Mouse (Mus musculus) G1E (cell line): ENCODE measurements around the gene Sgcd.

ENCODE experiments used
- CTCF ChIP-seq: IDR thresholded peaks from 2 replicates; pipeline ENCODE4 v1.5.1; 2012; ENCODE audit warnings: low read depth, low read length, inconsistent platforms, mixed read lengths
- GATA1 ChIP-seq: IDR thresholded peaks from 2 replicates; pipeline ENCODE4 v1.6.1; 2012; ENCODE audit warnings: borderline replicate concordance, low read length, inconsistent platforms, mixed read lengths
- GATA2 ChIP-seq: IDR thresholded peaks from 2 replicates; pipeline ENCODE4 v1.6.1; 2012; ENCODE audit warnings: low read depth, low read length, inconsistent platforms, borderline replicate concordance
- TAL1 ChIP-seq: conservative IDR thresholded peaks from 2 replicates; pipeline ENCODE4 v1.6.1; 2012; ENCODE audit warnings: low read depth, low read length, inconsistent platforms, mixed read lengths

DNA sequence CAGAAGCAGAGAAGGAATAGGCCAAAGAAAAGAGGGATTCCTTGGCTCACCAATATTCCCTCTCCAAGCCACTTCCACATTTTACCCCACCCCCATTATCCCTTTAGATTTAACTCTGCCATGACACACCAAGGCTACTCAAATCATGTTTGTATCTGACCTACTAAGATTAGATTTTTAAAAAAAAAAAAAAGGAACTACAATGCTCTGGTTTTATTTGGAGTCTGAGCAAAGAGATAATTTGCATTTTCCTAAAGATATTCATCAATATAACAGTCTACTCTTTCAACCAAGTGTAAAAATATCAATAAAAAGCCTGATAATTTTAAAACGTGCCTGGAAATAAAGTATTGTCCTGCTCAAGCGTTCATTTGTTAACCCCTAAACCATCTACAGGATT is 543.1 kb downstream of the Sgcd start:
- TF ChIP-seq CTCF (no peak), GATA1 (no peak), TAL1 (no peak), GATA2 (no peak)
